Mouse (Mus musculus) G1E-ER4 (cell line): ENCODE results near the gene Grpel1. TPM values are rescaled to one million over a fixed set of nuclear protein-coding genes. Genes with fewer than 3 reads are reported as not detected.

ENCODE experiments used
- GATA1 ChIP-seq: IDR thresholded peaks from one replicate; pipeline ENCODE4 v1.8.0; 2012; ENCODE audit warnings: low read length, inconsistent platforms
- polyA plus RNA-seq: library from polyadenylated mRNA; stranded (reverse); fragments of >175 nt; gene quantifications from 2 replicates; pipeline ENCODE4 v1.2.3, GENCODE M21; 2012

Grpel1 gene
- polyA plus RNA-seq, 1 experiment, result 18.1 TPM

GRCm38 (mm10) chr5:36480398-36480797 lies 15.6 kb downstream of the Grpel1 start:
- TF ChIP-seq GATA1, result no peak

DNA sequence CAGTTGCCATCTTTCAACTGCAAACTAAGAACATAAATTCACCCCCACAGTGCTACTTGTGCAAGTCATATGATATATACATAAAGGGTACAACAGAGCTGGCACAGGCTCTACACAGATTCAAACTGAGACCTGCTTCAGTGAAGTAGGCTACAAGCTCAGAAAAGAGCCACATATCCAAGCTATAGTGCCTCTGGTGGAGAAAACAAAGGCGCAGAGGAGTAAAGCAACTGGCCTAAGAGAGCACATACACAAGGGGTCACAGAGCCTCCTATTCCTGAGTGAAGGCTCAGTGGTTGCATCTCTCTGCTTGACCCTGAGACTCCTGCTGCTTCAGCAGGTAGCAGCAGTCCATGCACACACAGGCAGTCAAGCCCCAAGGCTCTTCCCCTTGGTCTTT lies 16.3 kb downstream of the Grpel1 start:
- no peak for TF ChIP-seq GATA1

- no peak for TF ChIP-seq GATA1
Measured at GRCm38 (mm10) chr5:36483203-36484101, 18.7 kb downstream of the Grpel1 start.

DNA sequence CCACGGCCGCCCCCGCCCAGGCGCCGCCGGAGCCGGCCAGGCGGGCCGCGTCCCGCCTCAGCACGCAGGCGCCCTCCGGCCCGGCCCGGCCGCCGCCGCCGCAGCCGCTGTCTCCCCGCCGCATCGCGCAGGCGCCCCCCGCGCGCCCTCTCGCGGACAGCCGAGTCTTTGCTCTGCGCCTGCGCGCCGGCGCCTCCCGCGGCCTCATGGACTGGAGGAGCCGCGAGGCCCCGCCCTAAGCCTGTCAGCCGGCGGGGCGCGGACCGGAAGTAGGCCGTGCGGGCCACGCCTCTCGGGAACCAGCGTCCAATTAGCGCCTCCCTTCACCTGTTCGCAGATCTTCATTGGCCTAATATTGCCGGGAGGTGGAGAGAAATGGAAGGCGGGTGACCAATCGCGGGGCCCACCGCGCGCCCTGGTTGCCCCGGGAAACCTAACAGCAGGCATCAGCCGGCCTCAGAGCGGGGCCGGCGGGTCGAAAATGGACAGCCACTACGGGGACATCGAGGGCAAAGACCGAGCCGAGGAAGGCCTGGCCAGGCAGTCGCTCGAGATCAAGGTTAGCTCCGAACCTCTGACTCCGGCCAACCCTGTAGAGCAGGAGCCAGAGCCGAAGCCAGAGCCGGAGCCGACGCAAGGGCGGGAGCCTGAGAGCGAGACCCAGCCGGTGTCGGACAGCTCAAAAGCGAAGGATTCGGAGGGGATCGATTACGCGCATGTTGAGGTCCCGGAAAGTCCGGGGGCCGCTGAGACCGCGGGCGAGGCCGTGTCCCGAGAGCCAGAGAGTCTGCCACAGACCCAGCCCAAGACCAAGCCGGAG lies 19.6 kb downstream of the Grpel1 start, which contains the start of the genes Tada2b and Ccdc96:
Gene Tada2b (minus strand): TSS at position 115 of the 820 bp plus-strand sequence.
Gene Ccdc96 (plus strand): TSS at position 418 of the 820 bp plus-strand sequence.
- TF ChIP-seq GATA1, result no peak

- TF ChIP-seq GATA1, result no peak
Measured at GRCm38 (mm10) chr5:36485306-36485705, 20.5 kb downstream of the Grpel1 start.

DNA sequence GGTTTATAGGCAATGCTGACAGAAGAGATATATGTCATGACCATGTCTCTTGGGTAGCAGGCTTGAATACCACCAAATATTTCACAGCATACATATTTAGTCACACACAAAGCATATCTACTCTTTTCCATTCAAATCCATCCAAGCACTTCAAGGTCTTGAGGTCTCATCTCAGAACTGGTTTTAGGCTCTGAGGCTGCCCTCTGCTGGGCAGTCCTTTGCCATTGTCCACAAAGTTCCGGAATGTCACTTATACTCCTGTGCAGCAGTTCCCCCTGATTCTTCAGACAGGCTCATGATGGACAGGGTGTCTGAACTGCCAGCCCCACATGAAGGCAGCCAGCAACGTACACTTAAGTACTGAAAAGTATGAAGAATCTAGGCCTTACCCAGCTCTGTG lies 24.4 kb downstream of the Grpel1 start:
- TF ChIP-seq GATA1, result no peak

GRCm38 (mm10) chr5:36493919-36494318 lies 29.1 kb downstream of the Grpel1 start:
- no peak for TF ChIP-seq GATA1

- TF ChIP-seq GATA1, result no peak
Measured at GRCm38 (mm10) chr5:36494709-36495108, 29.9 kb downstream of the Grpel1 start.

DNA sequence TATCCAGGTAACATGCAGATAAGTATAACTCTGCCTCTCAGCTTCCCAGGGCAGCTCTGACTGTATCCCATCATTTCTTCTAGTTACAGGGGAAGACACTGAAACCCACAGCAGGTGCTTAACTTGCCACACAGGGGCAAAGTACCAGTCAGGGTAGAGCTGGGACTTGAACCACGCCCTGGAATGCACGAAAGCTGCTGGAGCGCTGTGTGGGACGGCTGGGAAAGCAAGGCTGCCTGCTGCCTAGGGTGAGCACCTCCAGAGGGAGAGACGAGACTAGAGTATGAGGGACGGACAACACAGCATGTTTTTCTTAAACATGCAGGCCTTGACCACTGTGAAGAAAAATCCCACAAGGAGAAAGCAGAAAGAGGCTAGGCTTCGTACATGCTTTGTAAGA lies 40.4 kb downstream of the Grpel1 start:
- TF ChIP-seq GATA1, result no peak

DNA sequence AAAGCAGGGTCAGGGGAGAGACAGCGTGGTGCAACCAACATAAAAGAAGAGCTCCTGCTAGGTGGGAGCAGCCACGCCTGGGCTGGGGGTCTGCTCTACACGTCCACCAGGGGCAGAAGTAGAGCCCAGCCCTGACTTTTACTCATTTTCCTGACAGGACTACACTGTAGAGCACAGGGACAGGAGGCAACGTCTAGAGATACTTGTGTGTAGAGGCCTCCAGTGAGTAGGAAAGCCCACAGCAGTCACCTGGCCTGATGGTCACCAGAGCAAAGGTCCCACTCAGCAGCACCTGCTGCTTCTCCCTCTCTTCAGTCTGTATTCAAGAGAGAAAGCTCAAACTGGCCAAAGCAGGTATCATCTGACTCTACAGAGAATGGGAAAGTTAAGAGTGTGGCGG lies 40.8 kb downstream of the Grpel1 start:
- no peak for TF ChIP-seq GATA1

DNA sequence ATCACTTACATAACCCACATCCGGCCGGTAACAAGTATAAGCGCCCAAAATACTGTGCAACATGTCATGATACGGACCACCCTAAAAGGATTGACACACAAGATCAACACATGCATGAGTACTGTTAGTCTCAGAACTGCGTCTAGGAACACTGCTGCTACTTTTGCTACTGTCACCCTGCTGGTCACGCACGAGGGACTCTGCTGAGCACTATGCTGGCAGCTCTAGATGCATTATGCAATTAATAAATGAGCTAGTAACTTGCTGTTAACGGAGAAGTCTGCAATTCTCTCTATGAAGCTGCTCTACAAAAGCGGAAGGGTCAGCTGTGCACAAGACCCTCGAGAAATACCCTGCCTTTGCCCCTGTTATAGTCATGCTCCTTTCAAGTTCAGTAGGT lies 43.6 kb downstream of the Grpel1 start:
- TF ChIP-seq GATA1, result no peak

GRCm38 (mm10) chr5:36510956-36511355 lies 46.2 kb downstream of the Grpel1 start:
- no peak for TF ChIP-seq GATA1

DNA sequence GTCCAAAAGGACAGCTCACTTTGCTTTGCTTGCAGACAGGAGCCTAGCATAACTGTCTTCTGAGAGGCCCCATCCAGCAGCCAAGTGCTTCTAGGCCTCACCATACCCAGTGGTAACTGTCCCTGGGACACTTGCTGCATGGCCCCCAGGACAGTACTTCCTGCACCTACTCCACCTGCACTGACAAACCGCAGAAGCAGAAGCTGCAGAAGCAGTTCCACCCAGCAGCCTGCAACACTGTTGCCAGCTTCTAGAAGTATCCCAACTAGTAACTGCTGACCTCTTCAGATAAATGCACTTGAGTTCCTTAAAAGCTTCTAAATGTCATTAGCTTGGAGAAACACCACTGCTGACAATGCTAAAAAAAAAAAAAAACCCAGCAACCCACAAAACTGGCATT lies 50.3 kb downstream of the Grpel1 start:
- TF ChIP-seq GATA1, result no peak

GRCm38 (mm10) chr5:36515558-36515957 lies 50.8 kb downstream of the Grpel1 start:
- TF ChIP-seq GATA1, result no peak

DNA sequence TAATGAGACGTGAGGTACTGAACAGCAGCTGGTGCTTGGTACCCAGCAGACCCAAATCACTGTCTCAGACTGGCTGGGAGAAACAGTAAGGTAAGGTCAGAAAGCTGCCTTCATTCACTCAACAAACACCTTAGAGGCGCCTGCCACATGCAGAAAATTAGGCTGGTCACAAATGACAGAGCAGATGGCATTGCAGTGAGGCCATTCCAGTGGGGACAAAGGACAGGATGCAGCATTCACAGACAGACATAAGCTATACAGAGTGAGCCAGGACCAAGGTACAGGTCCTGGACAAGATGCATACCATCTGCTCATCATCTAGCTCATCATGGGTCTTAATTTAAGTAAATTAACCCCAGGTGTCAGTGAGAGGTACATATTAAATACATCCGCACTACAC lies 52.8 kb downstream of the Grpel1 start:
- TF ChIP-seq GATA1, result no peak

DNA sequence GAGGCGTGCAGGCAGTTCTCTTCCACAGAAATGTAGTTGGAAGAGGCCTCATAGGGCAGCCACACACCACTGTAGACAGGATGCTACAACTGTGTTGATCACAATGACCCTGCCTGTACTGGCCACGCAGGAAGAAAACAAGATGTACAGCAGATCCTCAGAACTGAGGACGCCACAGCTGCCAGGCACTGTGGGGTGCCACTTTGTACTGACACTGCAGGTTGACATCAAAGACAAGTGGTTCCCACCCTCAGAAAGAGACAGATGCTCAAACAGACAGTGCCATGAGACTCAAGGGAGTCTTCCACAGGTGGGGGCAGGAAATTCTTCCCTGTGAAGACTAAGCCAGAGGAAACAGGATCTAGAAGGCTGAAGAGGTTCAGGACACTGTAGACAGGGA lies 55.0 kb downstream of the Grpel1 start:
- no peak for TF ChIP-seq GATA1
